Mouse (Mus musculus) embryonic facial prominence, embryonic 11.5 days (tissue): ENCODE measurements at regions not wholly inside any gene's neighbourhood (a gene's known extent, or its start where the extent isn't known, plus 50 kb on each side); places are given as distances from the start of the nearest gene placed in this dataset.

Source experiments
- ATAC-seq: fragments of 200-750 bp; cut with Nextera tagmentation; replicated peaks from 2 replicates; pipeline ENCODE4 v1.8.0; 2017; ENCODE audit warnings: low read depth; ENCODE audit not compliant: insufficient number of reproducible peaks, low FRiP score, low TSS enrichment
- DNase-seq: peaks from one replicate; pipeline ENCODE4 v3.0.0-alpha.2; 2015; ENCODE audit warnings: low spot score
- H3K27ac ChIP-seq: fragments of 300-500 bp; sonication (generic); replicated peaks from 2 replicates; pipeline ENCODE4 v1.5.1; 2014; ENCODE audit warnings: mild to moderate bottlenecking, low read depth, low read length, control low read depth
- H3K27me3 ChIP-seq: fragments of 300-500 bp; sonication (generic); 2 replicates; pipeline ENCODE4 v1.6.1; 2014; ENCODE audit warnings: mild to moderate bottlenecking, low read length, moderate library complexity, mixed read lengths; ENCODE audit not compliant: control insufficient read depth, insufficient read depth
- H3K36me3 ChIP-seq: fragments of 300-500 bp; sonication (generic); replicated peaks from 2 replicates; pipeline ENCODE4 v1.6.1; 2014; ENCODE audit warnings: low read depth, mild to moderate bottlenecking, low read length, moderate library complexity, mixed read lengths; ENCODE audit not compliant: control insufficient read depth, insufficient read depth
- H3K4me1 ChIP-seq: fragments of 300-500 bp; sonication (generic); 2 replicates; pipeline ENCODE4 v1.6.1; 2014; ENCODE audit warnings: low read length, mixed read lengths; ENCODE audit not compliant: control insufficient read depth, insufficient read depth
- H3K4me2 ChIP-seq: fragments of 300-500 bp; sonication (generic); 2 replicates; pipeline ENCODE4 v1.6.1; 2014; ENCODE audit warnings: low read depth, mild to moderate bottlenecking, control low read depth, low read length, moderate library complexity
- H3K4me3 ChIP-seq: fragments of 300-500 bp; sonication (generic); 2 replicates; pipeline ENCODE4 v1.5.1; 2014; ENCODE audit warnings: low read depth, low read length, control low read depth
- H3K9ac ChIP-seq: fragments of 300-500 bp; sonication (generic); replicated peaks from 2 replicates; pipeline ENCODE4 v1.6.1; 2014; ENCODE audit warnings: mild to moderate bottlenecking, control low read depth, low read length
- H3K9me3 ChIP-seq: fragments of 300-500 bp; sonication (generic); replicated peaks from 2 replicates; pipeline ENCODE4 v1.6.1; 2016; ENCODE audit warnings: mild to moderate bottlenecking, low read length, inconsistent platforms, mixed read lengths; ENCODE audit not compliant: control insufficient read depth
- WGBS: fragments of 180-500 bp; shearing (Covaris S2); extraction: QIAGEN DNeasy Blood & Tissue Kit; methylation state at CpG from one replicate; pipeline ENCODE4 v1.1.7; 2014; 5-methylcytosine and 5-hydroxymethylcytosine counted together

DNA sequence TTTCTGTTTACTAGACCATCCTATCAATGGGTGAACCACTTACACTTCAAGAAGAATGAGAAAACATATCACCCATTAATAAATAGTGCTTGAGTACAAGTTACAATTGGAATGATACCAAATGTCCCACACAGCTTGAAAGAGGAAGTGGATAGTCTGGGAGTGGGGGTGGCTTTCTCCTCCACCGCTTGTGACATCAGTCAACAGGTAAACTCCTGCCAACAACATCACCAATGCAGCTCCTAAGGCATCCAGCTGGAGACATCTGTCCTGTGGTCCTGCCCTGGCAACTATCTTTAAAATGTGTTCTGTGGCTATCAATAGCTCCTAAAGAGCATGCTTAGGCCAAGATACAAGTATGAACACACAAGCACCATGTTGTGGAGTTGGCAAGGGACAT, 233.7 kb upstream of the Jade1 start:
- WGBS, result 81% methylated on average over 1 of the region's 1 CpGs
- H3K4me3 ChIP-seq, result no peak overlapping the region
- H3K4me2 ChIP-seq, result no peak overlapping the region
- no peak overlapping the region for H3K9ac ChIP-seq
- no peaks in the 10 kb centered on the region for H3K36me3 ChIP-seq
- H3K27ac ChIP-seq, result no peak overlapping the region
- H3K9me3 ChIP-seq, result no peaks in the 10 kb centered on the region
- 0 out of 2 replicates have a peak, but pooled peaks cover 2% of the 10 kb centered on the region for H3K4me1 ChIP-seq
- ATAC-seq (no peak), DNase-seq (no peak)
- no peaks in the 10 kb centered on the region for H3K27me3 ChIP-seq

DNA sequence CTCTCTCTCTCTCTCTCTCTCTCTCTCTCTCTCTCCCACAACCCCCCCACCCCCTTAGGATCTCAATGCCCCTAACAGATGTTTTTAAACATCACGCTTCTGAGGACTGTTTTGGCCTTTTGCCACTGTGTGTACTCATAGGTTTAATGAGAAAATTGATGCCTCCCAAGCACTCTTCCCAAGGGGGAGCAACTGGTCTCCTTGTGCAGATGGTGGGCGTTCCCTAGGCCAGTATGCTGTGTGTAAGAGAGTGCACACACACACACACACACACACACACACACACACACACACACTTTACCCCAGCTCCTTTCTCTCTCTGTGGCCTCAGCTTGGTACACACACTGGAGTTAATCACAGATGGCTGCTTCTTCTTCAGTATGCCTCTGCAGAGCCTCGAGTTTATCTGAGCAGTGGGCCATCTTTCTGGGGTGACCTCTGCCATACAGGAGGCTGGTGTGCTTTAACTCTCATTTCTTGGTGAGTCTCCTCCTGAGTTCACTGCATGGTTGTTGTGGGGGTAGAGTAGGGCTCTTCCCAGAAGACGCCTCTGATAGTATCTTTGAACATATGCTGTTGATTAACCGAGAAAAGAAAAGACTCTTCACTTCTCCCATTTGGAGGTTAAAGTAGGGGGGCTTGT, 236.2 kb upstream of the Jade1 start:
- Histone ChIP-seq H3K27ac (no peak overlapping the region), H3K4me1 (0 out of 2 replicates have a peak, but pooled peaks cover 2% of the 10 kb centered on the region), H3K4me2 (no peak overlapping the region), H3K4me3 (no peak overlapping the region), H3K9me3 (no peaks in the 10 kb centered on the region), H3K36me3 (no peaks in the 10 kb centered on the region), H3K9ac (no peak overlapping the region), H3K27me3 (no peaks in the 10 kb centered on the region)
- WGBS, result 25% methylated on average over 5 of the region's 5 CpGs
- peak; percentile 51 for DNase-seq
- ATAC-seq, result peak; percentile 77; the same call in 1 of the 2 replicates

DNA sequence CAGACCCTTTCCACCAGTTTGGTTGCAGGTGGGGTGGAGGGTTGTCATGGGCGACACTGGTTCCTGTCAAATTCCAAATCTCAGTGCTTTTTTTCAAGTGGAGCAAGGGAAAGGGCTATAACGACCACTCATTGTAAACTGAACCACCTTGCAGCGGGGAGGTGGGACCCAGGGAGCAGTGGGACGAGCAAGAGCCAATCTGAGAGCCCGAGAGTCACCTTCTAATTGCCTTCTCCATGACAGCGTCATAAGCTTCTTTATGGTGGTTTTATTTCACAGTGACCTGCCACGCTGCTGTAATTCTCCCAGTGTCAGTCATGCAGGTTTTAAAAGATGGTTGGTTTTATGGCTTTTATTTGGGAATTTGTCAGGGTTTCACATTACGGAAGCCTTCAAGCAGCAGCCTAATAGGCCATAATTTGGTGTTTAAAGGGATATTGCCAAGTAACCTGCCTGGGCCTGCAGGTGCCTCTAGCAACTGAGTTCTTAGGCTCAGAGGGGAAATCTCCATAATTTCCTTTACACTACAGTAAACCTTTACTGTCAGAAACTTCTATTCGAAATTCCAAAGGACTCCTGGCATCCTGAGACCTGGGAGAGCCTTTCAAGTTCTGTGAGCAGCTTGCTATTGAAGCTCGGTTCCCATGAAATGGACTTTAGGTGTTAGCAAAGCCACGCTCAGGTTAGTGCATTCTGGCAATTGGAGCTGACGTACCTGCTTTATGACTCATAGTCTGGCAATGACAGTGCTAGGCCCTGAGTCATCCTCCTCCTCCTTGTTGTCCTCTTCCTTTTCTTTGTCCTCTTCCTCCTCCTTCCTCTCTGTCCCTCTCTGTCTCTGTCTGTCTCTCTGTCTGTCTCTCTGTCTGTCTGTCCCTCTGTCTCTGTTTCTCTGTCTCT, 235.6 kb upstream of the Pgrmc2 start:
- H3K9ac ChIP-seq, result no peak overlapping the region
- WGBS, result 55% methylated on average over 12 of the region's 12 CpGs

DNA sequence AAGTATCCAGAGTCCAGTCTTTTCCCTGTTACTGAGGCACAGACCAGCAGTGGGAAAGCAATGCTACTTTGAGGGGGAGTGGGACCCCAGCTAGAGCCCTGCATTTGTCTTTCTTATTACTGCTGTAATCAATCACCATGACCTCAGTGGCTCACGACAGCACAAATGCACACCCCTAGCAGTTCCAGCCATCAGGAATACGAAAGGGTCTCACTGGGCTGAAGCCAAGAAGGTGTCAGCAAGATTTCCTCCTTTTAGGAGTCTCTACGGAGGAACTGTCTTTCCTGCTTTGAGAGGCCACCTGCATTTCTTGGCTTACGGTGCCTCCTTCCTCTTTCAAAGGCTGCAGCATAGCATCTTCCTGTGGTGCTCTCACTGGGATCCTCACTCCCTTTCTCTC, 234.3 kb upstream of the Pgrmc2 start:
- DNase-seq (no peak), ATAC-seq (no peak)
- Histone ChIP-seq H3K4me2 (no peak overlapping the region), H3K27me3 (no peaks in the 10 kb centered on the region), H3K4me3 (no peak overlapping the region), H3K27ac (no peak overlapping the region), H3K36me3 (no peaks in the 10 kb centered on the region), H3K9me3 (no peaks in the 10 kb centered on the region), H3K9ac (no peak overlapping the region), H3K4me1 (0 out of 2 replicates have a peak, but pooled peaks cover 2% of the 10 kb centered on the region)
- 68% methylated on average over 4 of the region's 4 CpGs for WGBS

More for the DNA sequence above, 235.6 kb upstream of the Pgrmc2 start:
- Histone ChIP-seq H3K4me1 (0 out of 2 replicates have a peak, but pooled peaks cover 2% of the 10 kb centered on the region), H3K27ac (no peak overlapping the region), H3K4me2 (no peak overlapping the region), H3K9me3 (no peaks in the 10 kb centered on the region), H3K36me3 (no peaks in the 10 kb centered on the region), H3K27me3 (no peaks in the 10 kb centered on the region), H3K4me3 (no peak overlapping the region)
- 0 out of 2 replicates have a peak, but pooled peaks have one; percentile 57 for ATAC-seq
- peak; percentile 44 for DNase-seq

DNA sequence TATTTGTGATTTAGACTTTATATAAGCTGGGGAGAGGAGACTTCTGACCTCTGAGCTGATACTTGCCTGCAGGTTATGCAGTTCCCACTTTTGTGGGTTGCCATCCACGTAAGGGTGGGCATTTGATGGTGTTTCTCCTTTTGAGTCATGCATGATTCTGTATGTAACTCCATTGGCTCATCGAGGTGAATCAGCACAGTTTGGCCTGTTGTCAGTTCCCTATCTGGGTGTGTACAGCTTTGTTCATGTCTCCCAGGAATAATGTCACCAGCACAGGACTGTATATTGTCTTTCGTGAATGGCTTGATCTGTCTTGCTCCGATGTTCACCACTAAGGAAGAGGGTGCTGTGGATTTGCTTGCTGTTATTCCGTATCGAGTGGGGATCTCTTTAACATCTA, 229.6 kb upstream of the Pgrmc2 start:
- Histone ChIP-seq H3K4me2 (no peak overlapping the region), H3K27me3 (no peaks in the 10 kb centered on the region), H3K36me3 (no peaks in the 10 kb centered on the region), H3K4me3 (no peak overlapping the region), H3K27ac (no peak overlapping the region), H3K9ac (no peak overlapping the region), H3K4me1 (no peaks in the 10 kb centered on the region), H3K9me3 (no peaks in the 10 kb centered on the region)
- WGBS, result 89% methylated on average over 6 of the region's 6 CpGs
- no peak for DNase-seq
- ATAC-seq, result no peak

DNA sequence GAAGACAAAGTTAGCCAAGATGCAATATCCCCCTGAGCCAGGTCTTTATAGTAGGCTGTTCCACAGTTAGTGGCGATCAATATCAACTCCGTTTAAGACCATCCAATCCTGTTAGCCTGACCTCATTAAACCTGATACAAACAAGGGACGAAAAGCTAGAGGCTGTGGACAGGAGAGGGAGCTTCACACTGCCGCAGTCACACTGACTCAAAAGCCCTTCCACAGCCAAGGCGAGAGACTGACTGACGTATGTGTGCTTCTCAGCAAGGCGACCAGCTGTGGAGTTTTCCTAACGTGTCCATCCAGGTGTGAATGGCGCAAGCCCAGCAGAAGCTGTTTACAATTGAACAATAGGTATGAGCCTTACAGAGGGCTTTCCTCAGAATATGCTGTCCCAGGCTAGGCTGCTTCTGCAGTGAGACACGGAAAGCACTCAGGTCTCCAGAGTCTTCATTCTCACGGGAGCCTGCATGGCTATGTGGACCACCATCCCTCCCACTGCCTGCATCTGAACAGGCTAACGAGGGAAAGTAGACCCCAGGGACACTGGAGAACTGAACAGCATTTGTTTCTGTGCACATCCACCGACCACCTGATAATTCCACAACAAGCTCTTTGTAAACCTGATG, 224.7 kb upstream of the Pgrmc2 start:
- no peaks in the 10 kb centered on the region for H3K27me3 ChIP-seq
- ATAC-seq (no peak), DNase-seq (no peak)
- H3K4me2 ChIP-seq, result no peak overlapping the region
- H3K9ac ChIP-seq, result no peak overlapping the region
- no peaks in the 10 kb centered on the region for H3K4me1 ChIP-seq
- no peak overlapping the region for H3K27ac ChIP-seq
- H3K36me3 ChIP-seq, result no peaks in the 10 kb centered on the region
- no peak overlapping the region for H3K4me3 ChIP-seq
- 78% methylated on average over 13 of the region's 13 CpGs for WGBS
- H3K9me3 ChIP-seq, result no peaks in the 10 kb centered on the region

DNA sequence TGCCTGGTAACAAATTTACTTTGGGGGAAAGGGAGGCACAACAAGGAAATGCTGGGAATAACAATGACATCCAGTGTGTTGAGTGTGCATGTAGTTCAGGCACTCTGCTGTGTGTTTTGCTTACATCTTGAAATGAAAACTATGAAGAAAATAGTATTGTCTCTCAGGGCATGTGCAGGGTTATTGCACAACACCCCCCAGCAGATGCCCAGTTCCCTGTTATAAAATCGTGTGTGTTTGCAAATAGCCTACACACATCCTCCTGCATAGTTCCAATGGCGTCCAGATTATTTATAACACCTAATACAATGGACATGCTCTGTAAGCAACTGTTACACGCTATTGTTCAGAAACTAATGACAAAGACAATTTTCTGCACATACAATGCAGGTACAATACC, 220.0 kb upstream of the Pgrmc2 start:
- H3K4me2 ChIP-seq, result no peak overlapping the region
- no peak overlapping the region for H3K4me3 ChIP-seq
- H3K27me3 ChIP-seq, result no peaks in the 10 kb centered on the region
- no peaks in the 10 kb centered on the region for H3K36me3 ChIP-seq
- WGBS, result 87% methylated on average over 3 of the region's 3 CpGs
- H3K9ac ChIP-seq, result no peak overlapping the region
- H3K9me3 ChIP-seq, result no peaks in the 10 kb centered on the region
- H3K27ac ChIP-seq, result no peak overlapping the region
- no peaks in the 10 kb centered on the region for H3K4me1 ChIP-seq
- DNase-seq, result no peak
- no peak for ATAC-seq

DNA sequence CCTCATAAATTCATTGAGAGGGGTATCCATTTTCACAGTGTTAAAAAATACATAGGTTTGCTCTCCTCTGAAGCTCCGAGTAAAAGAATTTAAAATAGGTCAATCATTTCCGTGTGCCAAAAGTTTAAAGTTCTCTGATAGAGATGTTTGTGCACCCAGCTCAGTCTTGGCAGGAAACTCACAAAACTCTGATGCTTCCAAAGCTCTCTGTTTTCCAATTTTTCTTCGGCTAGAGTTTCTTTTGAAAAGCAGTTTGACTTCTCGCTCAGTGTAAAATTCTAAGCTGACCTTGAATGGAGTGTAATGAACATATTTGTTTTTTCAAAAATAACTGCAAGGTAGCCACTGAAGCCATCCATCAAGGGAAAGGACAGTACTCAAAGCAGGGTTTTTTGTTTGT, 215.9 kb upstream of the Pgrmc2 start:
- DNase-seq, result no peak
- WGBS, result 85% methylated on average over 4 of the region's 4 CpGs
- no peak for ATAC-seq
- H3K4me3 ChIP-seq, result no peak overlapping the region
- no peaks in the 10 kb centered on the region for H3K4me1 ChIP-seq
- no peak overlapping the region for H3K4me2 ChIP-seq
- no peaks in the 10 kb centered on the region for H3K27me3 ChIP-seq
- no peaks in the 10 kb centered on the region for H3K9me3 ChIP-seq
- H3K9ac ChIP-seq, result no peak overlapping the region
- H3K27ac ChIP-seq, result no peak overlapping the region
- no peaks in the 10 kb centered on the region for H3K36me3 ChIP-seq
